Mouse (Mus musculus) small intestine, adult 2 months (tissue): ENCODE measurements around the gene Elp4. TPM values are rescaled to one million over a fixed set of nuclear protein-coding genes. Genes with fewer than 3 reads are reported as not detected.

Experiments
- H3K27ac ChIP-seq: fragments of 200-500 bp; 2 replicates; pipeline ENCODE4 v1.5.1; 2012; ENCODE audit warnings: low read depth, low read length, control low read depth, inconsistent platforms; ENCODE audit not compliant: insufficient read depth
- H3K27me3 ChIP-seq: fragments of 200-500 bp; 2 replicates; pipeline ENCODE4 v1.6.1; 2012; ENCODE audit warnings: mild to moderate bottlenecking, moderate library complexity, low read length, inconsistent platforms; ENCODE audit not compliant: control insufficient read depth, insufficient read depth
- H3K36me3 ChIP-seq: fragments of 200-500 bp; 2 replicates; pipeline ENCODE4 v1.6.1; 2012; ENCODE audit warnings: mild to moderate bottlenecking, low read length, control low read depth, inconsistent platforms; ENCODE audit not compliant: control insufficient read depth, insufficient read depth
- H3K4me1 ChIP-seq: fragments of 200-500 bp; 2 replicates; pipeline ENCODE4 v1.6.1; 2012; ENCODE audit warnings: low read length, inconsistent platforms, mixed read lengths; ENCODE audit not compliant: control insufficient read depth, insufficient read depth, insufficient read length
- H3K4me3 ChIP-seq: fragments of 200-500 bp; 2 replicates; pipeline ENCODE4 v1.5.1; 2012; ENCODE audit warnings: low read depth, mild to moderate bottlenecking, control low read depth, inconsistent platforms, low read length, moderate library complexity
- CTCF ChIP-seq: fragments of 200-500 bp; IDR thresholded peaks from 2 replicates; pipeline ENCODE4 v1.5.1; 2012; ENCODE audit warnings: low read depth, mild to moderate bottlenecking, control low read depth, inconsistent platforms, low read length, moderate library complexity, mixed read lengths; ENCODE audit not compliant: insufficient replicate concordance, insufficient read length; ENCODE audit errors: extremely low read depth
- POLR2A ChIP-seq: fragments of 200-500 bp; IDR thresholded peaks from 2 replicates; pipeline ENCODE4 v1.6.1; 2012; ENCODE audit warnings: low read depth, mild to moderate bottlenecking, control low read depth, inconsistent platforms, low read length, moderate library complexity
- WGBS: fragments of 180-500 bp; shearing (Covaris S2); methylation state at CpG from one replicate; pipeline ENCODE4 v1.1.7; 2018; 5-methylcytosine and 5-hydroxymethylcytosine counted together
- polyA plus RNA-seq: library from polyadenylated mRNA; depleted of rRNA; stranded (reverse); fragments of >200 nt; gene quantifications from 2 replicates; pipeline ENCODE4 v1.2.3, GENCODE M21; 2012; rRNA removed

Gene Elp4
- polyA plus RNA-seq, 1 experiment: 1.7 TPM

DNA sequence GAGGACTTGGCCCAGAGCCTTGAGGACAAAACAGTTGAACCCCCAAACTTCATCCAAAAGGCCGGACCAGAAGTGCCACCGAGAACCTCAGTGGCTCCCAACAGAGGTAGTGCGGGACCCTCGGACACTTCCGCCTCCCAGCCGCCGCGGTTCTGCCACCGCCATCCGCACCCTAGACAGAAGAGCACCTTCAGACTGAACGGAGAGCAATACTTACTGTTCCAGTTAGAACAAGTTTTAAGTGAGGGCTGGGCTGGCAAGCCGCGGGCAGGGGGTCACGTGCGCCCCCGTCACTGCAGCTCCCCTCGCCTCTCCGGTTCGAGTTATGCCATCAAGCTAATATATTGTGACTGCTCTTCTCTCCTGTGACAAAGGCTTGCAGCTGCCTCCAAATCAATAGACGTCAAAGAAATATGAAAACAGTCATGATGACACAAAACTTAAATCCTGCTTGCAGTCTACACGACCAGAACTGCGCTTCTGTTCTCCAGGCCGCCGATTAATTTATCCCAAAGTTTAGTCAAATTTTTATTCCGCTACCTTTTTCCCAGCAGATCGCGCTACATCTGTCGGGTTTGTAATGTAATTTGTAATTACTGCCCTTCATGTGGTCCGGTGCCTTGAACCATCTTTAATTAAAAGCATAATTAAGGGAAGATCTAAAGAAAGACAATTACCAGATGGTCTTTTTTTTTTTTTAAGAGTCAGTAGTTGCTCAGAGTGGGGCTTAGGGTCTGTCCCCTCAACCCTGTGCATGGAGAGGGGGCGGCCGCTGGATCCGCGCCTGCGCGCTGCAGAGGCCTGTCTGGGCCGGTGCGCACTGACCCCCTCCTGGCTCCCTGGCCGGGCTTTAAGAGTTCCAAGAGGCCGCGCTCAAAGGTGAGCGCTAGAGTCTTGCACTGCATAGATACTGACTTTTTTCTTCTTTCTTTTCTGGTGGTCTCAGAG is 244.2 kb downstream of the Elp4 start:
- Histone ChIP-seq H3K4me3 (no peak overlapping the region), H3K36me3 (no peaks in the 10 kb centered on the region), H3K27me3 (peaks cover 68% of the 10 kb centered on the region), H3K4me1 (no peaks in the 10 kb centered on the region), H3K27ac (no peak overlapping the region)
- 7% methylated on average over 41 of the region's 41 CpGs for WGBS
- no peak for TF ChIP-seq CTCF

- no peaks in the 10 kb centered on the region for H3K36me3 ChIP-seq
- no peak overlapping the region for H3K4me3 ChIP-seq
- H3K4me1 ChIP-seq: no peaks in the 10 kb centered on the region
- peaks cover 62% of the 10 kb centered on the region for H3K27me3 ChIP-seq
- no peak overlapping the region for H3K27ac ChIP-seq
- 10% methylated on average over 9 of the region's 9 CpGs for WGBS
- TF ChIP-seq CTCF (no peak), POLR2A (no peak)
These were observed 245.0 kb downstream of the Elp4 start for GRCm38 (mm10) chr2:105659350-105659749.

- TF ChIP-seq POLR2A (no peak), CTCF (no peak)
- Histone ChIP-seq H3K4me1 (no peaks in the 10 kb centered on the region), H3K27me3 (peaks cover 45% of the 10 kb centered on the region), H3K36me3 (no peaks in the 10 kb centered on the region), H3K27ac (no peak overlapping the region), H3K4me3 (no peak overlapping the region)
- 79% methylated on average over 8 of the region's 8 CpGs for WGBS
These were observed 247.9 kb downstream of the Elp4 start for GRCm38 (mm10) chr2:105656456-105656855.

Other genes starting within 250 kb of the Elp4 start
- 1.2 and 2.6 TPM in 2 replicates for gene Pax6, start 235.7 kb downstream of the Elp4 start, polyA plus RNA-seq
- gene Immp1l, start 74 bp upstream of the Elp4 start, polyA plus RNA-seq: 1.7 and 2.8 TPM in 2 replicates
- gene Dnajc24, start 99.0 kb upstream of the Elp4 start, polyA plus RNA-seq: 4.3 and 5.1 TPM in 2 replicates